Mouse (Mus musculus): ENCODE measurements at regions not wholly inside any gene's neighbourhood (a gene's known extent, or its start where the extent isn't known, plus 50 kb on each side); places are given as distances from the start of the nearest gene placed in this dataset.

GRCm38 (mm10) chr5:4312675-4313074, 120.5 kb downstream of the Mterf1b start:
- 70% methylated on average over 14 of the region's 14 CpGs for WGBS (ENCODE audit: insufficient replicate concordance)
- ATAC-seq: no peak
- H3K27ac ChIP-seq: no peak overlapping the region

GRCm38 (mm10) chr5:4322634-4323386, 130.6 kb downstream of the Mterf1b start:
- H3K4me1 ChIP-seq: 0 out of 2 replicates have a peak, but pooled peaks cover 6% of the 10 kb centered on the region
- 59% methylated on average over 8 of the region's 8 CpGs for WGBS (ENCODE audit: insufficient replicate concordance)
- H3K4me3 ChIP-seq: no peak overlapping the region
- H3K4me2 ChIP-seq: no peak overlapping the region
- H3K27me3 ChIP-seq (replicated peaks): no peaks in the 10 kb centered on the region
- peaks cover 13% of the 10 kb centered on the region; the same call in 1 of the 2 replicates for H3K9me3 ChIP-seq (replicated peaks)
- H3K27ac ChIP-seq: no peak overlapping the region
- H3K9ac ChIP-seq: no peak overlapping the region
- no peak for ATAC-seq
- no peaks in the 10 kb centered on the region for H3K36me3 ChIP-seq

More at GRCm38 (mm10) chr5:4312675-4313074, 120.5 kb downstream of the Mterf1b start:
- H3K27me3 ChIP-seq (replicated peaks): no peaks in the 10 kb centered on the region
- H3K4me1 ChIP-seq: no peaks in the 10 kb centered on the region
- H3K36me3 ChIP-seq: no peaks in the 10 kb centered on the region
- H3K4me3 ChIP-seq: no peak overlapping the region
- no peak overlapping the region for H3K4me2 ChIP-seq
- H3K9ac ChIP-seq: no peak overlapping the region
- 0 out of 2 replicates have a peak, but pooled peaks cover 3% of the 10 kb centered on the region for H3K9me3 ChIP-seq (replicated peaks)

- H3K4me2 ChIP-seq: no peak overlapping the region
- no peak overlapping the region for H3K27ac ChIP-seq
- no peaks in the 10 kb centered on the region for H3K27me3 ChIP-seq (replicated peaks)
- 70% methylated on average over 2 of the region's 2 CpGs for WGBS (ENCODE audit: insufficient replicate concordance)
- H3K9me3 ChIP-seq (replicated peaks): peaks cover 13% of the 10 kb centered on the region; the same call in 1 of the 2 replicates
- ATAC-seq: no peak
- H3K4me1 ChIP-seq: 0 out of 2 replicates have a peak, but pooled peaks cover 6% of the 10 kb centered on the region
- no peaks in the 10 kb centered on the region for H3K36me3 ChIP-seq
- H3K4me3 ChIP-seq: no peak overlapping the region
- H3K9ac ChIP-seq: no peak overlapping the region
These were observed 131.2 kb downstream of the Mterf1b start for GRCm38 (mm10) chr5:4323387-4323704.

- no peak overlapping the region for H3K4me2 ChIP-seq
- no peaks in the 10 kb centered on the region for H3K27me3 ChIP-seq (replicated peaks)
- peak; percentile 63; the same call in 1 of the 2 replicates for ATAC-seq
- no peaks in the 10 kb centered on the region for H3K9me3 ChIP-seq (replicated peaks)
- 7% methylated on average over 3 of the region's 3 CpGs for WGBS (ENCODE audit: insufficient replicate concordance)
- H3K9ac ChIP-seq: no peak overlapping the region
- 0 out of 2 replicates have a peak, but pooled peaks cover 6% of the 10 kb centered on the region for H3K4me1 ChIP-seq
- no peak overlapping the region for H3K27ac ChIP-seq
- no peak overlapping the region for H3K4me3 ChIP-seq
- no peaks in the 10 kb centered on the region for H3K36me3 ChIP-seq
These were observed 133.6 kb downstream of the Mterf1b start for GRCm38 (mm10) chr5:4325813-4326212.

GRCm38 (mm10) chr5:4326309-4327014, 134.3 kb downstream of the Mterf1b start:
- H3K27me3 ChIP-seq (replicated peaks): no peaks in the 10 kb centered on the region
- H3K9ac ChIP-seq: no peak overlapping the region
- H3K4me2 ChIP-seq: no peak overlapping the region
- H3K4me3 ChIP-seq: no peak overlapping the region
- peak; percentile 59; the same call in 1 of the 2 replicates for ATAC-seq
- H3K4me1 ChIP-seq: 0 out of 2 replicates have a peak, but pooled peaks cover 6% of the 10 kb centered on the region
- no peak overlapping the region for H3K27ac ChIP-seq
- WGBS (ENCODE audit: insufficient replicate concordance): 44% methylated on average over 8 of the region's 8 CpGs
- no peaks in the 10 kb centered on the region for H3K9me3 ChIP-seq (replicated peaks)
- no peaks in the 10 kb centered on the region for H3K36me3 ChIP-seq

GRCm38 (mm10) chr5:4335683-4336082, 143.5 kb downstream of the Mterf1b start:
- ATAC-seq: no peak
- WGBS (ENCODE audit: insufficient replicate concordance): 66% methylated on average over 5 of the region's 5 CpGs
- H3K4me2 ChIP-seq: no peak overlapping the region

GRCm38 (mm10) chr5:4341956-4342355, 149.8 kb downstream of the Mterf1b start:
- Histone ChIP-seq H3K4me1 (no peaks in the 10 kb centered on the region), H3K4me2 (no peak overlapping the region), H3K4me3 (no peak overlapping the region), H3K27ac (no peak overlapping the region), H3K27me3 (replicated peaks) (no peaks in the 10 kb centered on the region), H3K9ac (no peak overlapping the region), H3K9me3 (replicated peaks) (no peaks in the 10 kb centered on the region), H3K36me3 (no peaks in the 10 kb centered on the region)
- no peak for ATAC-seq
- 38% methylated on average over 6 of the region's 6 CpGs for WGBS (ENCODE audit: insufficient replicate concordance)

More at GRCm38 (mm10) chr5:4335683-4336082, 143.5 kb downstream of the Mterf1b start:
- no peaks in the 10 kb centered on the region for H3K36me3 ChIP-seq
- H3K27ac ChIP-seq: no peak overlapping the region
- H3K4me1 ChIP-seq: no peaks in the 10 kb centered on the region
- H3K9me3 ChIP-seq (replicated peaks): no peaks in the 10 kb centered on the region
- H3K4me3 ChIP-seq: no peak overlapping the region
- no peaks in the 10 kb centered on the region for H3K27me3 ChIP-seq (replicated peaks)
- no peak overlapping the region for H3K9ac ChIP-seq

- Histone ChIP-seq H3K9me3 (replicated peaks) (no peaks in the 10 kb centered on the region), H3K27ac (no peak overlapping the region), H3K36me3 (no peaks in the 10 kb centered on the region), H3K4me3 (no peak overlapping the region), H3K9ac (no peak overlapping the region), H3K4me1 (no peaks in the 10 kb centered on the region), H3K27me3 (replicated peaks) (no peaks in the 10 kb centered on the region), H3K4me2 (no peak overlapping the region)
- no peak for ATAC-seq
- WGBS (ENCODE audit: insufficient replicate concordance): 51% methylated on average over 2 of the region's 2 CpGs
These were observed 152.3 kb downstream of the Mterf1b start for GRCm38 (mm10) chr5:4344458-4344857.

GRCm38 (mm10) chr5:4348334-4348733, 156.2 kb downstream of the Mterf1b start:
- H3K36me3 ChIP-seq: no peaks in the 10 kb centered on the region
- H3K9ac ChIP-seq: no peak overlapping the region
- H3K4me3 ChIP-seq: no peak overlapping the region
- H3K4me1 ChIP-seq: no peaks in the 10 kb centered on the region
- ATAC-seq: no peak
- no peaks in the 10 kb centered on the region for H3K9me3 ChIP-seq (replicated peaks)
- no peaks in the 10 kb centered on the region for H3K27me3 ChIP-seq (replicated peaks)
- H3K4me2 ChIP-seq: no peak overlapping the region
- H3K27ac ChIP-seq: no peak overlapping the region
- 63% methylated on average over 4 of the region's 4 CpGs for WGBS (ENCODE audit: insufficient replicate concordance)

GRCm38 (mm10) chr5:4349943-4350342, 157.8 kb downstream of the Mterf1b start:
- H3K4me2 ChIP-seq: no peak overlapping the region
- H3K27ac ChIP-seq: no peak overlapping the region
- H3K27me3 ChIP-seq (replicated peaks): no peaks in the 10 kb centered on the region
- no peak overlapping the region for H3K9ac ChIP-seq
- H3K4me3 ChIP-seq: no peak overlapping the region
- 45% methylated on average over 2 of the region's 2 CpGs for WGBS (ENCODE audit: insufficient replicate concordance)
- H3K36me3 ChIP-seq: no peaks in the 10 kb centered on the region
- H3K9me3 ChIP-seq (replicated peaks): no peaks in the 10 kb centered on the region
- H3K4me1 ChIP-seq: no peaks in the 10 kb centered on the region
- ATAC-seq: no peak

GRCm38 (mm10) chr5:4355609-4356224, 163.6 kb downstream of the Mterf1b start:
- no peak for ATAC-seq
- H3K9me3 ChIP-seq (replicated peaks): no peaks in the 10 kb centered on the region
- H3K4me1 ChIP-seq: no peaks in the 10 kb centered on the region
- no peaks in the 10 kb centered on the region for H3K36me3 ChIP-seq
- H3K4me2 ChIP-seq: no peak overlapping the region
- no peak overlapping the region for H3K27ac ChIP-seq
- 58% methylated on average over 7 of the region's 7 CpGs for WGBS (ENCODE audit: insufficient replicate concordance)
- H3K4me3 ChIP-seq: no peak overlapping the region
- no peaks in the 10 kb centered on the region for H3K27me3 ChIP-seq (replicated peaks)
- no peak overlapping the region for H3K9ac ChIP-seq
